Mouse (Mus musculus): Measurements from ENCODE around the gene Rapgef4. TPM values are rescaled to one million over a fixed set of nuclear protein-coding genes. Genes with fewer than 3 reads are reported as not detected.

The Rapgef4 gene
- total and polyA plus RNA-seq, 2 experiments: 66.1 to 223 TPM

GRCm38 (mm10) chr2:72175971-72176370 is 194.9 kb downstream of the Rapgef4 start:
- TF ChIP-seq POLR2A (IDR thresholded peaks at IDR 0.05; ENCODE audit: extremely low read depth, insufficient read depth, low read length) (no peak), CTCF (IDR thresholded peaks at IDR 0.05; ENCODE audit: low read depth, low read length) (no peak)
- WGBS: 16% methylated on average over 5 of the region's 5 CpGs
- H3K79me2 ChIP-seq (ENCODE audit: control insufficient read depth, insufficient read depth, low read length): peaks cover 7% of the 10 kb centered on the region
- peaks cover 43% of the 10 kb centered on the region for H3K4me1 ChIP-seq (ENCODE audit: control insufficient read depth, insufficient read depth, low read length)
- H3K4me3 ChIP-seq (ENCODE audit: insufficient read depth, low read depth, low read length): no peak overlapping the region
- peak; percentile 45 for DNase-seq (ENCODE audit: extremely low read depth, low read depth, low spot score)
- peak overlapping the region; percentile 63 for H3K9ac ChIP-seq (ENCODE audit: low read depth, low read length)
- no peaks in the 10 kb centered on the region for H3K27me3 ChIP-seq (ENCODE audit: control insufficient read depth, insufficient read depth, low read length)
- H3K36me3 ChIP-seq (ENCODE audit: control insufficient read depth, insufficient read depth, low read length): peaks cover 4% of the 10 kb centered on the region
- H3K27ac ChIP-seq (replicated peaks; ENCODE audit: insufficient read depth, low read depth, low read length): peak overlapping the region; percentile 96

DNA sequence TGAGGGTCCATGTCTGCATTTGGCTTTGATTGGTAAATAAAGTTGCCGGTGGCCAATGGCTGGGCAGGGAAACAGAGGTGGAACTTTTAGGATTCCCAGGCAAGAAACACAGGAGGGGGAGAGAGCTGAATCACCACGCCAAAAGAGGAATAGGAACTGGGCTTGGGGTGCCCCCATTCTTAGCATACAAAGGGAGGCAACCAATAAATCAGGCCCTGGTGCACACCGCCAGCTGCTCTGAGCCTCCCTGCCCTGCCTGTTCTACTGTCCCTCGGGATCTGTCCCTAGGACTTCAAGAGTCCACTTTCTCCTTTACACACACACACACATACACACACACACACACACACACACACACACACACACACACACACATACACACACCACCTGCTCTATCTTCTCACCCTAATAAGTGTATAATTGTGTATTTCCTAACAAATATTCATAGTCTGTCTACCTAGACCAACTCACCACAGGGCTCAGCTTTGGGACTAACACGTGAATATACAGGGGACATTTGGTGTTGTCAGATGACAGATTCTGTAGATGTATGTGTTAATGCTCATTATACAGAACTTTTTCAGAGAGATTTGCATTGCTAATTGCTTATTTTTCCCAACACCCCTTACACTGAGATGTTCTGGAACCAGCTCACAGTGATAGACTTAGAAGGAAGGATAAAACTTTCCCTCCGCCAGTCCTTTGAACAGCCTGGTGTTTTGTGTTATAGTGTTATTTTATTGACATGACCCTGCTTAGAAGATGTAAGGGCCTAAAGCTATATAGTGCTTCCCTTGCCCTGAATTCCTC is 196.4 kb downstream of the Rapgef4 start:
- no peak for TF ChIP-seq POLR2A (IDR thresholded peaks at IDR 0.05; ENCODE audit: extremely low read depth, insufficient read depth, low read length)
- no peak for TF ChIP-seq CTCF (IDR thresholded peaks at IDR 0.05; ENCODE audit: low read depth, low read length)
- Histone ChIP-seq H3K79me2 (ENCODE audit: control insufficient read depth, insufficient read depth, low read length) (peaks cover 17% of the 10 kb centered on the region), H3K9ac (ENCODE audit: low read depth, low read length) (peak overlapping the region; percentile 7; the same call in 1 of the 2 replicates), H3K4me1 (ENCODE audit: control insufficient read depth, insufficient read depth, low read length) (peaks cover 35% of the 10 kb centered on the region), H3K4me3 (ENCODE audit: insufficient read depth, low read depth, low read length) (no peak overlapping the region), H3K36me3 (ENCODE audit: control insufficient read depth, insufficient read depth, low read length) (peaks cover 12% of the 10 kb centered on the region), H3K27me3 (ENCODE audit: control insufficient read depth, insufficient read depth, low read length) (no peaks in the 10 kb centered on the region), H3K27ac (replicated peaks; ENCODE audit: insufficient read depth, low read depth, low read length) (peak overlapping the region; percentile 89)
- WGBS: 57% methylated on average over 6 of the region's 6 CpGs
- no peak for DNase-seq (ENCODE audit: extremely low read depth, low read depth, low spot score)

DNA sequence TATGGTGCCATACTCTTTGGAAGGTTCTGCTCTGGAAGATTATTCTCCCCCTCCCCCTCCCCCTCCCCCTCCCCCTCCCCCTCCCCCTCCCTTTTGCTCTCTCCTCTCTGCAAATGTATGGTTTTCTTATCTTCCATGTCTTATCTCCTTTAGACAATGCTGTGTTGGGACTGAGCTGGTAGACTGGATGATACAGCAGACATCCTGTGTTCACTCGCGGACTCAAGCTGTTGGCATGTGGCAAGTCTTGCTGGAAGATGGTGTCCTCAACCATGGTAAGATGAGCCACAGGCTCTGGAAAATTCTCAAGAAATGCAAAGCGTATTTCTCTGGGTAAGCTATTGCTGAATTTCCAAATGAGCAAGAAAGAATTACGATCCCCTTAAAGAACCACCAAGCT is 197.0 kb downstream of the Rapgef4 start:
- TF ChIP-seq CTCF (IDR thresholded peaks at IDR 0.05; ENCODE audit: low read depth, low read length) (no peak), POLR2A (IDR thresholded peaks at IDR 0.05; ENCODE audit: extremely low read depth, insufficient read depth, low read length) (no peak)
- WGBS: 93% methylated on average over 4 of the region's 4 CpGs
- peak overlapping the region; percentile 5; the same call in 1 of the 2 replicates for H3K27ac ChIP-seq (replicated peaks; ENCODE audit: insufficient read depth, low read depth, low read length)
- no peak for DNase-seq (ENCODE audit: extremely low read depth, low read depth, low spot score)
- no peaks in the 10 kb centered on the region for H3K27me3 ChIP-seq (ENCODE audit: control insufficient read depth, insufficient read depth, low read length)
- H3K4me3 ChIP-seq (ENCODE audit: insufficient read depth, low read depth, low read length): no peak overlapping the region
- peaks cover 17% of the 10 kb centered on the region for H3K79me2 ChIP-seq (ENCODE audit: control insufficient read depth, insufficient read depth, low read length)
- H3K36me3 ChIP-seq (ENCODE audit: control insufficient read depth, insufficient read depth, low read length): peaks cover 12% of the 10 kb centered on the region
- peaks cover 32% of the 10 kb centered on the region for H3K4me1 ChIP-seq (ENCODE audit: control insufficient read depth, insufficient read depth, low read length)
- H3K9ac ChIP-seq (ENCODE audit: low read depth, low read length): no peak overlapping the region

DNA sequence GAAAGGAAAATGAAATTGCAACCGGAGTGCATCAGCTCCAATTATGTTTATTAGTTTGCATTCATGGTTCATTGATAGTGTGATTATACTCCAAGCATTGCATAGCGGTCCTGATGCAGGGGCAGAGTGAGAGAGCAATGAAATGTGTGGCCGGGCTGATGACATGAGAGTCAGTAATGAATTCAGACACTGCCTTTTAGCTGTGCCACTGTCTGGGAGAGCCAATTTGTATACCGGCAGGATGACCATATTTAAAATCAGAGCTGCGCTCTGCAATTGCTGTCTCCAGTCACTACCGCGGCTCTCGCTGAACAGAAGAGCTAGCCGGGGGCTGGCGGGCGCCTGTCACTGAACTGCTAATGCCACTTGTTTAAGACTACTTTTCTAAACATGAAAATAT is 197.5 kb downstream of the Rapgef4 start:
- no peak for DNase-seq (ENCODE audit: extremely low read depth, low read depth, low spot score)
- Histone ChIP-seq H3K79me2 (ENCODE audit: control insufficient read depth, insufficient read depth, low read length) (peaks cover 17% of the 10 kb centered on the region), H3K4me3 (ENCODE audit: insufficient read depth, low read depth, low read length) (no peak overlapping the region), H3K4me1 (ENCODE audit: control insufficient read depth, insufficient read depth, low read length) (peaks cover 28% of the 10 kb centered on the region), H3K27me3 (ENCODE audit: control insufficient read depth, insufficient read depth, low read length) (no peaks in the 10 kb centered on the region), H3K9ac (ENCODE audit: low read depth, low read length) (no peak overlapping the region), H3K27ac (replicated peaks; ENCODE audit: insufficient read depth, low read depth, low read length) (peak overlapping the region; percentile 57), H3K36me3 (ENCODE audit: control insufficient read depth, insufficient read depth, low read length) (peaks cover 12% of the 10 kb centered on the region)
- WGBS: 91% methylated on average over 11 of the region's 11 CpGs
- TF ChIP-seq CTCF (IDR thresholded peaks at IDR 0.05; ENCODE audit: low read depth, low read length): no peak
- no peak for TF ChIP-seq POLR2A (IDR thresholded peaks at IDR 0.05; ENCODE audit: extremely low read depth, insufficient read depth, low read length)

DNA sequence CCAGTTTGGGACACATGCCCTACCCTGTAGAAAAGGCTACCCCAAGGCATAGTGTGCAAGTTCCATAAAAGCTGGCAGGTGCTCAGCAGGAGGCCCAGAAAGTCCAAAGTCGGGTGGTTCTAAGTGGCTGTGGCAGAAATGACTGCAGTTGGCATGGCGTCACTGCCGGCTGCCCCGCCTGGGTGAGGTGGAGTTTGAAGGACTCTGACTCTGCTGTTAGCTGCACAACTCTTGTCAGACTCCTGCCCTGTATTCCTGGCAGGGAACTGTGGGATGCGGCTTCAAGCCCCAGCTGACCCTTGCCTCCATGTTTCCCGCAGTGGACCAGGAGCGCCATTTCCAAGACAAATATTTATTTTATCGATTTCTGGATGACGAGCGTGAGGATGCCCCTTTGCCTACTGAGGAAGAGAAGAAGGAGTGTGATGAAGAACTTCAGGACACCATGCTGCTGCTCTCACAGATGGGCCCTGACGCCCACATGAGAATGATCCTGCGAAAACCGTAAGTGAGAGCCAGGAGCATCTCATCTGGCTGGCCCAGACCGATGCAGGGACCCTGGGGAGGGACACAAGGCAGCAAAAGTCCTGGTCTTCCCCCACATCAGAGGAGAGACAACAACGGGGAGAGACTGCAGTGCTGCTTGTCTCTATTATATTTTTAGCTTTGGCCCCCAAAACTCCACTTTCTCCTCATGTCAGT is 198.7 kb downstream of the Rapgef4 start:
- Histone ChIP-seq H3K79me2 (ENCODE audit: control insufficient read depth, insufficient read depth, low read length) (peaks cover 17% of the 10 kb centered on the region), H3K4me3 (ENCODE audit: insufficient read depth, low read depth, low read length) (peak overlapping the region; percentile 68), H3K9ac (ENCODE audit: low read depth, low read length) (peak overlapping the region; percentile 88), H3K36me3 (ENCODE audit: control insufficient read depth, insufficient read depth, low read length) (peaks cover 16% of the 10 kb centered on the region), H3K27me3 (ENCODE audit: control insufficient read depth, insufficient read depth, low read length) (no peaks in the 10 kb centered on the region), H3K27ac (replicated peaks; ENCODE audit: insufficient read depth, low read depth, low read length) (peak overlapping the region; percentile 98), H3K4me1 (ENCODE audit: control insufficient read depth, insufficient read depth, low read length) (peaks cover 24% of the 10 kb centered on the region)
- DNase-seq (ENCODE audit: extremely low read depth, low read depth, low spot score): peak; percentile 100
- 27% methylated on average over 15 of the region's 15 CpGs for WGBS
- TF ChIP-seq CTCF (IDR thresholded peaks at IDR 0.05; ENCODE audit: low read depth, low read length) (no peak), POLR2A (IDR thresholded peaks at IDR 0.05; ENCODE audit: extremely low read depth, insufficient read depth, low read length) (peak; percentile 71)

All from liver, adult 2 months (tissue).